Mouse (Mus musculus): ENCODE data around the gene Aktip. TPM values are rescaled to one million over a fixed set of nuclear protein-coding genes. Genes with fewer than 3 reads are reported as not detected.

The Aktip gene
- polyA plus RNA-seq (2017; shearing (Covaris generic)): 10 to 100 TPM; 22.7 to 36.9 (median 29.0) TPM

DNA sequence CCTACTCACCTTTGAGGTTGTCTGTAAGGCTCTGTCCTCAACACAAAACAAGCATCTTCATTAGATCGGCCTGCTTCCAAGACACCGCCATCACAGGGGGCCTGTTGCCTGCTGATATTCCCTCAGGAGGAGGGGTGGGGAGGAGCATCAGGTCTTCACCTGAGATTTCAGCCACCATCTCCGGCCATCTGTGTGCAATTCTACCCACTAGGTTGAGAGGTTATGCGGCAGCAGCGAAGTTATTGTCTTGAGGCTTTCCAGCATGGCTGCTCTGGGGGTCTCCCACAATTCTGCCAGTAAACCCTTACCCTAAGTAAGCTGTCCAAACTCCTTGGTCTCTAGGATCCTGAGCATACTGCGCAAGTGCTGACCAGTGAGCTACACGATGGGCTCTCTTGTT lies at the start of gene Aktip:
Aktip (minus strand) TSS at position 101 of the 400 bp plus-strand sequence.
- ATAC-seq: no peak

DNA sequence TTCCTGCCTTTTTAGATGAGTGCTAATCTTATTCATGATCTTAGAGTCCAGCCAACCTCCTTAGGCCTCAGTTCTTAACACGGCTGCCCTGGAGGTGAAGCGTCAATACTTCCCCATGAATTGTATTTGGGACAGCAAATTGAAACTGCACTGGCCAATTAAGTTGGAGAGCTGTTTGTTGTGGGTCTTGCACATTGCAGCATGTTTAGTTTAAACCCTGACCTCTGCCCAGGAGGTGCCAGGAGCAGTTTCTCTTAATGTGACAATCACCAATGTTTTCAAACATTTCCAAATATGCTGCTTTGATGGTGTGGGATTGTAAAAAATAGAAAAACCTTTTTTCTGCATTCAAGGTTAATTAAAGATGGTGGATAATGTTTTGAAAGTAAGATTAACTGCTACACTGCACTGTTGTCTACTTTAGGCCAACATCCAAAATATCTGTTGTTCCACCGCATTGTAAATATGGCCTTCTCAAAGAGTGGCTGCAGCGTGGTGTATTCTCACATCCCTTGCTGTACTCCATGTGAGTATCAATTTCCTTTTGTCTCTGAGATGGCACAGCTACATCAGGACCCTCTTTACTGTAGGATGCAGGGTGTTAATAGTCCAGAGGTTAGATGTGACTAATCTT lies 46.2 kb upstream of the Aktip start:
- ATAC-seq: no peak

DNA sequence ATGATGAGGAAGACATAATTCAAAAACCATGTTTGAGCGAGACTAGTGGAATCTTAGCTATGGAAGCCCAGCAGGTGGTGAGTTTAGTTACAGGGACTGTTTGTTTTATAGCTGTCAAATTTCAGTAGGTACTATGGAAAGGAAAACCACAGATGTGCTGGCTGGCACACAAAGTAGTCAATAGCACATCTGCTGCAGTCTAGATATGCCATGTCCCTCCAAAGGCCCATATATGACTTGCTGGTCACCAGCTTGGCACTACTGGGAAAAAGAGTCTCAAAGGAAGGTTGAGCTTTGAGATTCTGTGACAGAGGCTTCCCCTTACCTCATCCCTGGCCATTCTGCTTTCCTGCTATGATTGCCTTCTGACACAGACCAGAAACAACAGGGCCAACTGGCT lies 42.9 kb upstream of the Aktip start:
- ATAC-seq: no peak

- ATAC-seq: no peak
Observed at GRCm38 (mm10) chr8:91241873-91242519, 42.2 kb upstream of the Aktip start.

DNA sequence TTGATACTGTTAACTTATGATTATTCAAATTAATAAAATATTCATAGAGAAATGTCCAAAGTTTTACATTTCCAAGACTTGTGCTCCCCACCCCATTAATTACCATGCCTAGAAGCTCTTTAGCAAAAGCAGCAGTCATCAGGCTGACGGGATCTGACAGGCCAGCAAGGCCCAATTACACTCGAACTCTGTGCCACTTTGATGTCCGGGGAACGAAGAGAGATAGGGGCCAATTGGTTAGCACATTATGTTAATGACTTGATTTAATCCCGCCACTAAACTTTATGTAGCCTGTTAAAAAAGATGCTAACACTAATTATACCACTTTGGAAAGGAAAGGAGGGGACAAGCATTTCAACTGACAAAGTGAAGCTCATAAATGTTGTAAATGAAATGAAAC lies 41.6 kb upstream of the Aktip start:
- ATAC-seq: no peak

DNA sequence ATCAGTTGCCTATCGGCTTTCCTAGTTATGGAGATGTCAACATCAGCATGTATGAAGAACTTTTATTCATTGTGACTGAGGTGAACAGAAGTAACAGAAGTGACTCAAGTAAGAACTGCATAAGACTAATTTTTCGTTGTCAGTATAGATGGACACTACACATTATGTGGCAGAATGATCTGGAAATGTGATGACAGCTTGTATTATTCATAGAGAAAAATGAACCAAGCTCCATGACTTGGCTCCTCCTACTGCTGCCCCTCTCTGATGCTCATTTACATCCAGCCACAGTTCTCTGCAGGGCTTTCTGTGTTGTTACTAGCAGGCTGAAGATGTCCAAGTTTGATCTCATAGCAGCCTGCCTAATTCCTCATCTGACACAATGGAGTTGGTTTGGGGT lies 37.4 kb upstream of the Aktip start:
- ATAC-seq: no peak

DNA sequence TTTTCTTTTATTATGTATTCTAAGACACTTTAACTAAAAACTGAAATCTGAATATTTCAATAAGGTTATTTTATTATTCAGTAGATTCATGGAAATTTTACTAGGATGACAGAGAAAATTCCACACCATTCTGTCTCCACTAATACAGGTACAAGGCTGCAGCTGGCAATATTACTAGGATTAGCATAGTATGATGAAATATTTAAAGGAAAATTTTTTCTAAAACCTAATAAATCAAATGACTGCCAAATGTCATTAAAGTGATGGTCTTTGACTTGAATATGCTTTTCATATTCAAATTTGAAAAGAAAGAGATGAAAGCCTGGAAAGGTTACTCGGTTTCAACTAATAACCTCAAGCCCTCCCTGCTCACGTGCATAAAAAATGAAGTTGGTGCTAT lies 34.3 kb upstream of the Aktip start:
- ATAC-seq: no peak

GRCm38 (mm10) chr8:91227421-91227841 lies 27.7 kb upstream of the Aktip start:
- ATAC-seq: no peak

- no peak for ATAC-seq
Observed at GRCm38 (mm10) chr8:91224227-91224626, 24.5 kb upstream of the Aktip start.

- ATAC-seq: no peak
Observed at GRCm38 (mm10) chr8:91221841-91222240, 22.1 kb upstream of the Aktip start.

DNA sequence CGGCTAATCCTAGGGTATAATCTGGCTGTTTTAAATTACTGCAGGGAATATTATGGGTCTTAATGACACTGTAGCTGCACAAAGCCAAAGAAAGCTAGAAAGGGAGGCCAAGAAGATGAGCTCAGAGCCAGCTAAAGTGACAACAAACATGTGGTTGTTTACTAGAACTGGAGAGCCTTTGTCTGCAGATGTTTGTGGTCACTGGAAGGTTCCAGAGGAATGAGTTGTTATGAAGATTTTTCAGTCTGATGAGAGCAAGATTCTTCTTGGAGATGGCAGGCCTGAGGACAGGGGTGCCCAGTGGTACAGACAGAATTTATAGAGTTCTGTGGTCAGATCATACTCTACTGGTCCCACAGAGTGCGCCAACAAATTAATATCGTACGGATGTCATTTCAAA lies 18.5 kb upstream of the Aktip start:
- ATAC-seq: no peak

- no peak for ATAC-seq
Observed at GRCm38 (mm10) chr8:91217062-91217905, 17.5 kb upstream of the Aktip start.

- no peak for ATAC-seq
Observed at GRCm38 (mm10) chr8:91214287-91214686, 14.5 kb upstream of the Aktip start.

DNA sequence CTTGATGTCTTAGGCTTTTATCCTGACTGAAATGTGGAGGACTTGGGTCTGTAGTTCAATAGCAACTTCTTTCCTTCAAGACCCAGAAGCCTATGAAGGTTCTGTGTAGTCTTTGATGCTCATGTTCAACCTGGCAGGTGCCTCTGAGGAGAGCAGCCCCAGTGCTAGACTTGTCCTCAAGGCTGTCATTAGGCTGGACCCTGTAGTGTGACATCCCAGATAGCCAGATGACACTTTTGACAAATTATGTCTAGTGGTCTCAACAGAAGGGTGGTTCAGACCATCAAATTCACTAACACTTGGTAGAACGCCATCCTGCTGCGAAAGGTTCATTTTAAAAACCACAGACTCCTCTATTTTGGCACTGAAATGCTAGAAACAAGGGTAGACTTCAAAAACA lies 13.2 kb upstream of the Aktip start:
- ATAC-seq: no peak

- ATAC-seq: no peak
Observed at GRCm38 (mm10) chr8:91209658-91210057, 9.9 kb upstream of the Aktip start.

GRCm38 (mm10) chr8:91207676-91208075 lies 7.9 kb upstream of the Aktip start:
- ATAC-seq: no peak

DNA sequence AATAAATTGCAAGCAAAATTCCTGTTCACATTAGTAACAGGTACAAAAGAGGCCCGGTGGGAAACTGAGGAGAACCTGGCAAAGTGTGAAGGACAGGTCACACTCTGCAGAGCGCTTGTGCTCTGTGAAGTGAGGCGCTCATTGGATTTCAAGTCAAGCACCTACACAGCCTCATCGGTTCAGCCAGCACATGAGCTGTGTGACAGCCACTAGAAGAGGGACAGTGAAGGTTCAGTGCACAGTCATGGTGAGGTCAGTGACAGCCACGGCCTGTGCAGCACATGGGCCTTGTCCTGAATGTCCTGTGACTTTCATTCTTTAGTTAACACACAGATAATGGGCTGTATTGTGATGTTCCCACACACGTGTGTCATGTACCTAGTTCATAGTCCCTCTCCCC lies 6.1 kb upstream of the Aktip start:
- no peak for ATAC-seq

DNA sequence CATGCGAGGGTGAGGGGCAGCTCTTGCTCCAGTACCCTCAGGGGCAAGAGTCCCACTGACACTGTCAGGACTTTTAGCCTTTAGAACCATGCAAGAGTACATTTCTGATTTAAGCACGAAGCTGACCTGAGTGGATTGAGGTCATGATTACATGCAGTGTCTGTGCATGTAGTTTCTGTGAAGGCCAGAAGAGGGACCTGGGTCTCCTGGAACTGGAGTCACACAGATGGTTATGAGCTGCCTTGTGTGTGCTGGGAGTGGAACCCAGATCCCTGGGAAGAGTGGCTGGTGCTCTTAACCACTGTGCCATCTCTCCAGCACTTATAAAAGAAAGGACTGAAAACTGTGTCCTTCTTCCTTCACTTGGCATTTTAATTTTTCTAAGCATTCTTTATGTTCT lies 1.4 kb upstream of the Aktip start:
- ATAC-seq: no peak

GRCm38 (mm10) chr8:91198036-91198435 lies 1.7 kb downstream of the Aktip start:
- ATAC-seq: no peak

GRCm38 (mm10) chr8:91197233-91197632 lies 2.5 kb downstream of the Aktip start:
- ATAC-seq: no peak

- no peak for ATAC-seq
Observed at GRCm38 (mm10) chr8:91196661-91197060, 3.1 kb downstream of the Aktip start.

- no peak for ATAC-seq
Observed at GRCm38 (mm10) chr8:91194081-91194480, 5.7 kb downstream of the Aktip start.

DNA sequence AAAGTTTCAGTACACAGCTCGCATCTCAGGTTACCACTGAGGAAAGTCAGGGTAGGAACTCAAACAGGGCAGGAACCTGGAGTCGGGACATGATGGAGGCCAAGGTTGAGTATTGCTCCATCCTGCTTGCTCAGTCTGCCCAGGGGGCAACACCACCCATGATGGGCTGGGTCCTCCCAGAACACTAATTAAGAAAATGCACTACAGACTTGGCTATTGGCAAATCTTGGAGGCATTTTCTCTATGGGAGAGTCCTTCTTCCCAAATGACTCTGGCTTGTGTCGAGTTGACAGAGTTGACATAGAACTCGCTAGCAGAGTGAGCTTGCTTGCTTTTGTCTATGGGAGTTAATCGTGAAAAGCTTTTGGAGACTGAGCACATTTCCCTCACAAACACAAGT lies 6.8 kb downstream of the Aktip start:
- ATAC-seq: no peak

All from inflammation-experienced regulatory T-cells, adult 6 months (primary cell).